Mouse (Mus musculus) thymus, postnatal 4 days (tissue): Measurements from ENCODE around the gene Synj1.

ENCODE experiments used
- DNase-seq: peaks from one replicate; pipeline ENCODE4 v3.0.0; 2021

Gene Synj1

DNA sequence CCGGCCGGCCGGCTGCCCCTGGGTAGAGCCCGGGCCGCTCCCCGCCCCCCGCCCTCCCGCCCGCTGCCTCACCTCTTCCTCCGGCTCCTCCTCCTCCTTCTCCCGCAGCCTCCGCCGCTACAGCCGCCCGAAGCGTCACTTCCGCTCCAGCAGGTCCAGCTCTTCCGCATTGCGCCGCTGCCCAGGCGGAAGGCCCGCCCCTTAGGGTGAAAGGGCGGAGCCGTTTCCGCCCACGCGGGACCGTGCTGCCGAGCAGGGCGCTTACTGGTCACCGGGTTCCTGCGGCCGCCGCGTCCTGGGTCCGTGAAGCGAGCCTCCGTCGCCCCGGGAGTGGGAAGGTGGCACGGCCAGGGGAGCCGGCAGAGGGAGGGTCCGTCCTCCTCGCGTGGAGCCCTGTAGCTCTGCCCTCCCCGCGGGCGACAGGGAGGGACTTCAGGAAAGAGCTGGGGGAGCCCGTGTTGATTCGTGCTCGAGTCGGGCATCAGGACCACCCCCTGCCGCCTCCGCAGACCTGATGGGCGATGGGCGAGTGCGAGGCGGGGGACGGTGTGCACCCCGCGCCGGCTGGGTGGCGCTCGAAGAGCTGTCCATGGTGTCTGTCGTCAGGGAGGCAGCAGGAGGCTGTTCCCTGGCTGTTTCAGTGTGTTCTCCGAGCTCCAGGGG, at the start of gene Synj1:
TSS of gene Synj1 (minus strand) at position 288 of the 663 bp plus-strand sequence.
- peak; percentile 88 for DNase-seq

- no peak for DNase-seq
Measured at GRCm38 (mm10) chr16:91057741-91058140, 46.6 kb upstream of the Synj1 start.

- no peak for DNase-seq
Measured at GRCm38 (mm10) chr16:91057261-91057660, 46.2 kb upstream of the Synj1 start.

DNA sequence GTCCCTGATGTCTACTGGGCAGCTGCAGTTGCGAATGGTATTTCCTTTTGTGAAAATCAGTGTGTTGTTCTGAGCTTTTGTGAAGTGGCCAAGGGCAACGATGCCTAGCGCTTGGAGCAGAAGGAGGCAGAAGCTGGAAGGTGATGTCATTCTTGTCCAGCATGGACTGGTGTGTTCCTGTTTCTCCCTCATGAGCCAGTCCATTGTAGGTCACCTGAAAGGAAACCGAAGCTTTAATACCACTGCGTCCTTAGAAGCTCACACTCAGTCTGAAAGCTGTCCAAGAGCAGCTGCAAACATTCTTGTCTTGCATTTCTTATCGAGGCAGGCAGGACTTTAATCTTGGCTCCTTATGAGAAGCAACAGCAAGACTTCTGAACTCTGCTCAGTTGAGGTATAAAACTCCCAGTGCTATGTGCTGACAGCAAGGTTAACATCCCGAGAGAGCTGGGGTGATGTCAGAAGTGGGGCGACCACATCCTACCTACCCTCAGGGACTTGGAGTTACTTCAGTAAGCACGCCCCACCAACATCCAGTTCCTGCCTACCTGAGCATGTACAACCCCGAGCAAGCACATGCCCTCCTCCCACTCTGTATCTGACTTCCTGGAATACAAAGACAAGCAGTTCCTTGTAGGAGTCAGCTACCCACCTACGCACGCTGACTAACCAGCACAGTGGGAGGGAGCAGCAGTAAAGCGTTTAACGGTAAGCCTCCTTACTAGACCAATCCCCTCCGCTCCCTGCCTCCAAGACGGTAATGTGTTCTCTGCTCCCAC, 45.1 kb upstream of the Synj1 start:
- DNase-seq, result peak; percentile 44

- no peak for DNase-seq
Measured at GRCm38 (mm10) chr16:91055150-91055549, 44.0 kb upstream of the Synj1 start.

- no peak for DNase-seq
Measured at GRCm38 (mm10) chr16:91053599-91053998, 42.5 kb upstream of the Synj1 start.

DNA sequence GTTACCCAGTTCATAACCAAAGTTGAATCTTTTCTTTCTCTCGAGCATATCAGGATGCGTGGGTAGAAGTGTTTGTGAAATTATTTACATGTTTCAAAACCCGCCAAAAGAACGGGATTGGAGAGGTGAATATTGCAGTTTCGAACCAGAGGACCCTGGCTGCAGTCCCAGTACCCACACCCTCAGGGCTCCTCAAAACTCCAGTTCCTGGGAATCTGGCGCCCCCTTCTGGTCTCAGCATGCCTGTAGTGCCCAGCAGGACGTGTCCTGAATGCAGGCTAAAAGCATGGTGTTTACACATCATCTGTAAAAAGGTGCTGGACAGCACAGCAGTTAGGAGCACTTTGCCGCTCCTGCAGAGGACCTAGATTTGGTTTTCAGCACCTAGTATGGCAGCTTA, 34.4 kb upstream of the Synj1 start:
- peak; percentile 75 for DNase-seq

DNA sequence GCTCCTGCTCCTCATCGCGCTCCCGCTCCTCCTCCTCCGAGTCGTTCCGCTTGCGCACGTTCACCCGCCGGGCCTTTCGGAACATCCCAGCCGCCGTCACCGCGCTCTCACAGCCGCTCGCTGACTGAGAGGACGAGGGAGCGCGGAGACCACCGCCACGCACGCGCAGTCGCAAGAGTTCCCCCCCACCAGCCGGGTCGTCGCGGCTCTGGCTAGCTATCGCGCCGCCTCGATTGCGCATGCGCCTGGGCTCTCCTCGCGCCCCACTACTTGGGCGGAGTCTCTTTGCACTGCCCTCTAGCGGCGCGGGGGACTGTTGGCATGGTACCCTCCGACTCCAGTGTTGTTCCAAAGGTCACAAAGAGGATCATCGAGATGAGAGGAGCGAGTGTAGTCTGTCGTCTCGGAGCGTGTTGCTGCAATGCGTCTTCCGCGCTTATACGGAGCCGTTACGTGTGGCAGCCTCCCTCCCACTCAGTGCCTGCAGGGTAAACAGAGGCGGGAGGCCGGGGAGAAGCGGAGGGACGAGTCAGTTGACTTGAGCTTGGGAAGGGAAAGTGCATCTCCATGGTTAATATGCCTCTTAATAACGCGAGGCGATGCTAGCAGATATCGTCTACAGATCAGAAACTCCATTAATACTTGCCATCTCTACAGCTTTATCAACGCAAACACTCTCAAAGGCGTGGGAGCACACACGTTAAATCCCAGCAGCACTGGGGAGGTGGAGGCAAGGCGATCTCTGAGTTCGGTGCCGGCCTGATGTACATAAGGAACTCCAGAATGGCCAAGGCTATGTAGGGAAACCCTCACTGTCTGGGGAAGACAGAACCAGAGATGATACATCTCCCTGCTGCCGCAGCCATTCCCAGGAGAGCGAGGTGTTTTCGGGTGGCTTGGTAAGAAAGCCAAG, 33.4 kb upstream of the Synj1 start, which contains the start of gene Paxbp1:
TSS of gene Paxbp1 (minus strand) at position 274 of the 913 bp plus-strand sequence.
- peak; percentile 100 for DNase-seq

GRCm38 (mm10) chr16:91043461-91044248, 32.5 kb upstream of the Synj1 start:
- peak; percentile 78 for DNase-seq

DNA sequence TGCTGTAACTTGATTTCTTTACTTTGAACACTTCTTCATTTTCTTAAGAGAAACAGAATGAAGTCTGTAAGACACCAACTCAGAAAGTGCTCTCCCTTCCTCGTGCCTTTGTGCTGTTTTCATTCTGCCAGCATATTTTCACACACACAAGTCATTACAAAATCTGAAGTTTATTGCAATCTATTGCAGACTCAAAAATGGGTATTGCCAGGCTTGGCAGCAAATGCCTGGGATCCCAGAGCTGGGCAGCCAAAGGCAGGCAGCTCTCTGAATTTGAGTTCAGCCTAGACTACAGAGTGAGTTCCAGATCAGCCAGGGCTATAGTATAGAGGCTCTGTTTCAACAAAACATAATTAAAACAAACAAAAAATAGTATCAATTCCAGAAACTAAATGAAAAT, 31.5 kb upstream of the Synj1 start:
- DNase-seq, result no peak

DNA sequence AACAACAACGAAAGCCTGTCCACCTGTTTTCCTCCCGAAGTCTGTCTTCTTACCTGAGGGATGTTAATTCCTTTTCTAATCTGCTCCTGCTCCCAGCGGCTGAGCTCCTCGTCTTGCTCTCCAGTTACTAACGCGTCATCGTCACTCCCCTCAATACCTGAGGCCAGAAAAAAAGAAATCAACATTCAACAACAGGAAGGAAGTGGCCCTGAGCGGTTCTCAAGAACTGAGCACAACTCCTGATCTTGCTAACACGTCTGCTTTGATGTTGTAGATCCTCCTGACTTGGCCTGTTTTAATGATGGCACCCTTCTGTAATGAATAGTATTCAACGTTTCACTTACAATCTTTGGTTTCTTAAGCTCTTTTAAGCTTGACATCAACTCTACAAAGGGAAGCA, 24.8 kb upstream of the Synj1 start:
- no peak for DNase-seq

DNA sequence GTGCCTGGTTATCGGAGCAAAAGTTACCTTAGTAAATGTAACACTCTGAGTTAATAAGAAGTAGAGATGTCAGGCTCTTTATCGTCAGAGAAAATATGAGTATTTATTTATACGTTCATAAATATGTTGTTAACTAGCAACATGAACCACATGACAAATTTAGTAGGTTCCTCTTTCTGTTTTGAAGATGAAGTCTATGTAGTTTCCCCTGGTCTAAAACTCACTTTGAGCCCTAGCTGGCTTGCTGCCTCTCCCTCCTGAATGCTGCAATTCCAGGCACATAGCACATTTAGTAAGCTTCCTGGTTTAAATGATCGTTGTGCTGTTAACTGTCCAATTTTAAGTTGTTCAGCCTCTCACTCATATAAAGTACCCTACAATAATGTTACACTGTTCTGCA, 19.6 kb upstream of the Synj1 start:
- DNase-seq, result no peak

DNA sequence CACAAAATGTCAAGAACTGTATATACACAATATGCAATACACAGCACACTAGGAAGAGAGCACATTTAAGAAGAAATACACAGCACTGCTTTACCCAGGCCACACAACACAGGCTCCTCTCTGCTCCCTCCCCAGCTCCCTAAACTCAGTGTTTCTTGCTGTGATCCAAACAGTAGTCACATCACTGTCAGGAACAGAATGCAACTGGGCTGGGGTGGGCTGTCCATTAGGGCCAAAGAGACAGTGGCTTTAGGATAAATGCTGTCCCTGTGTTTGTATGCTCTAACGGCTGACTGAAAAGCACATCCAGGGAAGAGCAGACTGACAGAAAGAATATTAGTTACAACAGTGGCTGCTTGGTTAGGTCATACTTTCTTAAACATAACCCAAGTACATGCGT, 18.8 kb upstream of the Synj1 start:
- DNase-seq, result no peak

DNA sequence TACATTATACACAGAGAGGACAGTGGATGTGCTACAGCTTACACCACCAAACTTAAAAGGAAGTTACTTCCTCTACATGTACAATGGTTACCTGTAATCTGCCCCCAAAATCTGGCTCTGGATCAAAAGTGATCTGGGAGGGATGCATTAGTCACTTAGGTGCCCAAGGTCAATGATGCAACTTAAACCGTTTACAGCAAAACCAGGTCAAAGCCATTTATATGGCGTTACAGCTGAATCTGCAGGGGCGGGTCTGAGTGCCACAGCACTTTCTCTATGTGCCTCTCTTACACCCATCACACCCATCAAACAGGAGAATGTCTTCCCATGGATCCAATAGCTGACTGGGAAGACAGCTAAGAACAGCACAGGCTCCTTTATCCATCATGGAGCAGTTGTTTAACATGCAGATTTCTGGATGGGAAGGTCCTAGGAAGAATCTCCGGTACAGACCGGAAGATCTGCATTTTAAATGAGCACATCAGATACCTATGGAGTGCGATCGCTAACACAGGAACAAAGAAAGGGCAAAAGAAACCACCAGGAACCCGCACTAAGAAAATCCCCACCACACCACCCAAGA, 18.1 kb upstream of the Synj1 start:
- no peak for DNase-seq

DNA sequence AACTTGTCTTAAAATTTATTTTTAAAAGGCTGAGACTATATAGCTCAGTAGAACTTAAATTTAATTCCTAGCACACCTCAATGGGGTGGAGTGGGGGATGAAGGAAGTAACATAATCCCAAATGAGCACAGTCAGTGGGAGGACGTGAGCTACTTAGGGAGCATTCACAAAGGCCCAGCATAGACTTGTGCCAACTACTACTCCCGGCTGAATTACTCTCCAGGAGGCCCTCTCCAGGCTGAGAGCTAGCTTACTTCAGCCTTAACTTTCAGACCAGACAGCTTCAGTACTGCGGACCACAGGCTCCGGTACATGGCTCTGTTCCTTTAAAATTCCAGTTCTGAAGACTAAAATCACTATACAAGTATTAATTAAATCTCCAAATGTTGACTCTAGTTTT, 15.2 kb upstream of the Synj1 start:
- DNase-seq, result no peak

DNA sequence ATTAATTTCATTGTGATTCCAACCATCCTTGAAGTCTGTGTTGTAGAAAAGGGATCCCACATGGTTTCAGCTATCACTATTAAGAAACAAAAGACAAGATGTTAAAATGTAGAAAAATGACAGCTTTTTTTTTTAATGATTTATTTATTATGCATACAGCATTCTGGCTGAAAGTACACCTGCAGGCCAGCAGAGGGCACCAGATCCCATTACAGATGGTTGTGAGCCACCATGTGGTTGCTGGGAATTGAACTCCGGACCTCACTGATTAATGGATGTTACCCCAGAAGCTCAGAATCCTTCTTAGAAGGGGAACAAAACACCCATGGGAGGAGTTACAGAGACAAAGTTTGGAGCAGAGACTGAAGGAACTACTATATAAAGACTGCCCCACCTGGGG, 12.3 kb upstream of the Synj1 start:
- peak; percentile 71 for DNase-seq

DNA sequence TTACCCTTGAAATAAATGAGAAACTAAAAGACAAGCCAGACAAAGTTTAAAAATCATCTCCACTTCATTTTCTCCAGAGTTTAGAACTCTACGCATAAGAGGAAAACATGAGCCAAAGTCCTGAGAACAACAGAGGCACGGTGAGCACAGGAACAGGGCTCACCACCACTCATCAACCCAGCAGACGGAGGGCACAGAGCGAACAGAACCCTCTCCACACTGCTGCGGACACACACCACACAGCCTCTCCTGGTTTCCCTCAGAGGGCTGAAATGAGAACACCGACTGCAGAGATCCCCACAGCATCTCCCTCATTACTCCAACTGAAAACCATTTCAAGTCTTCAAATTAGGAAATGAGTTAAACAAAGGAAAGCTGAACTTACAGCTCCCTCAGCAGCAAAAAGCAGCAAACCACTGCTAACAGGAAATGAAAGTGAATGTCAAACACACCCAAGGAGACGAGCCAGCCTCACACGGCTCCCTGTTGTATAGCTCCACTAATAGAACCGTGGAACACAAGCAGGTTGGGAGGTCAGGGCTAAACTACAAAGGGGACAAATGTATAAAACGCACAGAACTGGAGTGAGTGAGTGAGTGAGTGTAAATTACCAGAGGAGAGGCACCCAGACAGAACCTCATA, 9.9 kb upstream of the Synj1 start:
- DNase-seq, result no peak

DNA sequence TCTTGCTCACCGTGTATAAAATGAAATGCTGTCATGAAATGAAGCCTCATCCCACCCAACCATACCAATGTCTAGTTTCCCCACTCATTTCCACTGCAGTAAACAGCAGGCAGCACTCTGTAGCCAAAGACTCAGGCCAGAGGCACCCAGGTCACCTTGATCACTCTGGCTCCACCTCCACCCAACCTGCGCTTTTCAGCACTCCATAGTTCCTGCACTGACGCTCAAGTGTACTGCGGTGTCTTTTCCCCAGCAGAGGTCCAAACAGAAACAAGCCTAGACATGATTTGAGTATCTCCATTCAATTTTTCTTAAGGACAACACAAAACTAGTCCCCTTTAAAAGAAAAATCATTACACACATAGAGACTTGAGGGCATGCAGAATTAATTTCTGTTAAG, 8.4 kb upstream of the Synj1 start:
- DNase-seq, result no peak

- DNase-seq, result no peak
Measured at GRCm38 (mm10) chr16:91015761-91016160, 4.7 kb upstream of the Synj1 start.

- no peak for DNase-seq
Measured at GRCm38 (mm10) chr16:91011847-91012246, 739 bp upstream of the Synj1 start.

DNA sequence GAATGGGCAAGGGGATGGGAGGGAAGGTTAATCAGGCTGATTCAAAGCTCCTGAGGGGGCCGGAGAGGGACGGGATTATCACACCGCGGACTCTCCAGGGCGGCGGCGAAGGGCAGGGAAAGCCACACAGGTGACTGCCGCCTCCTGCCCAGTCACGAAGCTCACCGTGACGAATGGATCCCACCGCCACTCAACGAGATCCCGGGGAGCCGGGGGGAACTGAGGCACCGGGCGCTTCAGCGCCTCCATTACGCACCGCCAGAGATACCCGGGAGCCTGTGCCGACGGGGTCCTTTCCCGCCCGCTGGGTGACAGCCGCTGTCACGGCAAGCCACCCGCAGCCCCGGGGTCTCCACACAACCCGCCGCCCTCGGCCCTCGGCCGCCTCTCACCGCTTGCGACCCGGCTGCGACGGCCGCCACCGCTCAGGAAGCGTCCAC, 507 bp downstream of the Synj1 start:
- DNase-seq, result no peak
